In genomic region chr2:168602387-168602741, GRCm38 (mm10) we compare ENCODE assay signal across 8 mouse cellular contexts. TPM values are rescaled to one million over a fixed set of nuclear protein-coding genes. Genes with fewer than 3 reads are reported as not detected.
A peak's percentile ranks its signal among the peaks of the same experiment; 100 is the strongest.
DNase-seq lines count a peak whose midpoint lies in the region; ATAC-seq and TF ChIP-seq lines count a peak whose summit lies in the region.

No protein-coding gene starts in this region.

- no peaks in the 10 kb centered on the region for H3K36me3 ChIP-seq in midbrain, embryonic 10.5 days
- H3K36me3 ChIP-seq in midbrain, embryonic 16.5 days (ENCODE audit: control insufficient read depth, insufficient read depth, low read length) = no peaks in the 10 kb centered on the region
- H3K36me3 ChIP-seq in limb, embryonic 15.5 days = no peaks in the 10 kb centered on the region

- no peak overlapping the region; the same call in 1 of the 2 replicates for H3K4me2 ChIP-seq in midbrain, embryonic 16.5 days (ENCODE audit: low read length)
- peak overlapping the region; percentile 91; the same call in 1 of the 2 replicates for H3K4me2 ChIP-seq in limb, embryonic 15.5 days

- H3K9me3 ChIP-seq in midbrain, embryonic 10.5 days (replicated peaks) = no peaks in the 10 kb centered on the region
- H3K9me3 ChIP-seq in midbrain, embryonic 16.5 days (replicated peaks; ENCODE audit: control insufficient read depth, low read length, poor library complexity, severe bottlenecking) = no peaks in the 10 kb centered on the region
- H3K9me3 ChIP-seq in limb, embryonic 15.5 days = no peaks in the 10 kb centered on the region

- H3K27ac ChIP-seq in gastrocnemius, adult 2 months = peak overlapping the region; percentile 74
- 0 out of 2 replicates have a peak overlapping the region, but pooled peaks have one; percentile 38 for H3K27ac ChIP-seq in midbrain, embryonic 10.5 days (replicated peaks)
- no peak overlapping the region for H3K27ac ChIP-seq in midbrain, embryonic 16.5 days (ENCODE audit: low read length)
- H3K27ac ChIP-seq in limb, embryonic 15.5 days = peak overlapping the region; percentile 92

- DNase-seq in gastrocnemius, adult 2 months = no peak
- DNase-seq in gastrocnemius, postnatal 10 days = no peak
- no peak for DNase-seq in midbrain, embryonic 10.5 days (ENCODE audit: low spot score)
- no peak for DNase-seq in right cerebral cortex, postnatal 36 days (ENCODE audit: low spot score in 2 of 2)
- DNase-seq in B cell, adult 2 months = no peak
- DNase-seq in left cerebral cortex, postnatal 36 days (ENCODE audit: low spot score in 2 of 2) = no peak

- intact Hi-C loops in gastrocnemius, adult 2 months (cut with DNase I) = no loop called here
- intact Hi-C loops in left cerebral cortex, postnatal 36 days (cut with DNase I) = loop anchor here (5.0 kb wide), 2 partner anchors 50 to 70 kb away; no protein-coding TSS in a partner anchor

- H3K9ac ChIP-seq in midbrain, embryonic 16.5 days (ENCODE audit: low read depth, low read length) = no peak overlapping the region
- no peak overlapping the region for H3K9ac ChIP-seq in limb, embryonic 15.5 days

- peaks cover 32% of the 10 kb centered on the region for H3K4me1 ChIP-seq in midbrain, embryonic 10.5 days
- peaks cover 20% of the 10 kb centered on the region for H3K4me1 ChIP-seq in midbrain, embryonic 16.5 days (ENCODE audit: control insufficient read depth, insufficient read depth, low read length)
- peaks cover 64% of the 10 kb centered on the region for H3K4me1 ChIP-seq in limb, embryonic 15.5 days

- TF ChIP-seq CTCF in gastrocnemius, adult 2 months (IDR thresholded peaks at IDR 0.05) = no peak

- 24% methylated on average over 12 of the region's 12 CpGs for WGBS in midbrain, embryonic 10.5 days
- WGBS in midbrain, embryonic 16.5 days = 22% methylated on average over 12 of the region's 12 CpGs
- 19% methylated on average over 12 of the region's 12 CpGs for WGBS in limb, embryonic 15.5 days

- H3K27me3 ChIP-seq in midbrain, embryonic 10.5 days (ENCODE audit: low read depth, poor library complexity, severe bottlenecking) = peaks cover 80% of the 10 kb centered on the region
- peaks cover 7% of the 10 kb centered on the region; the same call in 1 of the 2 replicates for H3K27me3 ChIP-seq in midbrain, embryonic 16.5 days (ENCODE audit: control insufficient read depth, insufficient read depth, low read depth, low read length)
- H3K27me3 ChIP-seq in limb, embryonic 15.5 days = peaks cover 28% of the 10 kb centered on the region

- peak overlapping the region; percentile 78 for H3K4me3 ChIP-seq in gastrocnemius, adult 2 months
- 0 out of 2 replicates have a peak overlapping the region, but pooled peaks have one; percentile 70 for H3K4me3 ChIP-seq in midbrain, embryonic 10.5 days
- no peak overlapping the region for H3K4me3 ChIP-seq in midbrain, embryonic 16.5 days (ENCODE audit: low read depth, low read length)
- no peak overlapping the region for H3K4me3 ChIP-seq in limb, embryonic 15.5 days

- no peak for ATAC-seq in midbrain, embryonic 16.5 days
- ATAC-seq in limb, embryonic 15.5 days (ENCODE audit: insufficient number of reproducible peaks, low FRiP score, low TSS enrichment, low read depth) = no peak

RNA-seq across cellular contexts. Expression of gene Nfatc2, which starts 0.9 kb away (rescaled TPM):
- 1 to 10 TPM; 7.1 to 9.1 TPM for total RNA-seq in gastrocnemius, adult 2 months (2021)
- total RNA-seq in gastrocnemius, postnatal 10 days (2021) = 10 to 100 TPM in 1 of 2 experiments, 1 to 10 TPM in 1; 8.2 to 12.7 TPM
- polyA plus RNA-seq in midbrain, embryonic 10.5 days (2016; fragmentation: Nextera tagmentation; extraction: Ambion mirVana) = 0.54 and 0.61 TPM in 2 replicates
- 3.8 and 4.5 TPM in 2 replicates for polyA plus RNA-seq in midbrain, embryonic 16.5 days (2015; fragmentation: Nextera tagmentation; extraction: Ambion mirVana)
- polyA plus RNA-seq in limb, embryonic 15.5 days (2015; fragmentation: Nextera tagmentation; extraction: Ambion mirVana) = 6.2 and 8.9 TPM in 2 replicates
- total RNA-seq in left cerebral cortex, postnatal 36 days (2021) = 10 to 100 TPM in 1 of 2 experiments, 1 to 10 TPM in 1; 9.5 to 12.5 TPM

Comparison
In these comparisons a context has a peak if more than half of its experiments do, and no peak if none do; other contexts are left out.
1. H3K4me3 ChIP-seq: peak in gastrocnemius, adult 2 months (single experiment) and midbrain, embryonic 10.5 days (single experiment); none in midbrain, embryonic 16.5 days (single experiment) and limb, embryonic 15.5 days (single experiment).